Mouse (Mus musculus) heart, postnatal 25 days (tissue): Measurements from ENCODE around the gene Sufu. TPM values are rescaled to one million over a fixed set of nuclear protein-coding genes. Genes with fewer than 3 reads are reported as not detected.

Source experiments
- DNase-seq: peaks from one replicate; pipeline ENCODE4 v3.0.0; 2022; ENCODE audit warnings: low spot score
- intact Hi-C: fragments of 180-260 bp; cut with DNase I; formaldehyde crosslinking; loops from one replicate; pipeline ENCODE4 v1.15.1; 2025
- total RNA-seq, 2 experiments: library from RNA; stranded (reverse); gene quantifications; 2 replicates each; pipeline ENCODE4 v1.2.3; 2021

The Sufu gene
- total RNA-seq, 2 experiments from 2014 or later = 12.0 to 12.6 TPM

DNA sequence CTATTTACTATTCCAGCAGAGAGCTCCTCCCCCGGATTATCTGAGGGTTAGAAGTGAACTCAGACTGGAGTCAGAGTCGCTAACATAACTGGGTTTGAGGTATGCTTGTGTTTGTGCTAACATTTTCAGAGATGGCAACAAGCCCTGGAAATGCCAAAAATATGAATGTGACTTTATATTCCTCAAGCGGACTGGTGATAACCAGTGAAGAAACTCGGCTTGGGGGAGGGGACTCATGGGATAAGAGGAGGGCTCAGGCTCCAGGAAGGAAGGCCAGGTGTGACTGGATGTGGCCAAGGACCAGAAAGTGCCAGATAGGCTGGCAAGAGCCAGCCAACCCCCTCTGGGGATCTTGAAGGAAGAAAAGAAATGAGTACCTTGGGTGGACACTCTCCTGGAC is 85.1 kb downstream of the Sufu start:
- intact Hi-C loops = no loop called here
- DNase-seq = no peak

DNA sequence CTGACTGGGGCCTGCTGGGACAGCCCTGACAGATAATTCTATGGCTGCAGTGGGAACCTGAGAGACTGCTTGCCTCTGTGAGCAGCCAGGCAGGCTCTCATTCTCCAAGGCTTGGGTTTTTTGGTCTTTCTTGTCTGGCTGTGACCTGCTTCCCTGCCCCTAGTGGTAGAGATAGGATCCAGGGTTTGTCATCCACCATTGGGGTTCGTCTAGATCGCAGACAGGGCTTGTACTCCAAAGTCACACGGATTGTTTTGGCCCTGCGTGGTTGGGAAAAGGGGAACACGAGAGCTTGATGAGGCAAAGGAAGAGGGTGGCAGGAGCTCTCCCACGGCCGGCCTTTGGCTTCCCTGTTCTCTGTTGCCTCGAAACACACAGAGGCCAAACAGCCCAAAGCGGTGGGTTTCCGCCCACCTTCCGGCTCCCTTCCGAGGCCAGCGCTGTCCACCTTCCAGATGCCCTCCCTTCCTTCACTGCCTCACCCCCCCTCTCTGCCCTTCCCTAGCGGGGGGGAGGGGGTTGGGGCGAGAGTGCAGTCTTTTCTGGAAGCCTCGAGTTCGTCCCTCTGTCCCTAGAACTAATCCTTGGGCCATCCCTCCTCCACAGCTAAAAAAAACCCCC is 86.3 kb downstream of the Sufu start:
- intact Hi-C loops = no loop called here
- no peak for DNase-seq

DNA sequence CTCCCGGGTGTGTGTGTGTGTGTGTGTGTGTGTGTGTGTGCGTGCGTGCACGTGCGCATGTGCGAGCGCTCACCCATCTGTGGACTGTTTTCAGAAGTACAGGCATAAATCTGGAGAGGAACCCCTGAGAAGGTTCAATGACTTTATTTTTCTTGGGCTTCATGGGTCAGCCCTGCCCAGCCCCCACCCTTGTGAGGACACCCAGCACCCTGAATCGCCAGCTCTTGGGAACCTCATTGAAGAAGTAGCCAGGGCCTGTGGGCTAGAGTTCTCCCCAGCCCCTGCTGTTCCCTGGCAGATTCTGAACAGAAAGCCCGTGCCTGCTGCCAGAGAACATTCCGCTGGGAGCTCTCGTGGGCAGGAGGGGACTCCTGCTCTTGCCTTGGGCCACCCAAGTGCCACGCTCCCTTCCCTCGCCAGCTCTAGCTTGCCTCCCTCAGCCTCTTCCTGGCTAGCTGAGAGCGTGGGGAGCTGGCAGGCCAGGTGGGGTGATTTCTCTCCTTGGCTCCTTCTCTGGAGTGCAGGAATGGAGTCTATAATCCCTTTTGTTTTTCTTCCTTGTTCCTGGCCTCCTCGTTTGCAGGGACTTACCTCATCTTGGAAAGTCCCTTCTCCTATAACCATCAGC is 87.1 kb downstream of the Sufu start:
- intact Hi-C loops = loop anchor here (2.0 kb wide), 1 partner anchor 15 kb away; no protein-coding TSS in a partner anchor
- DNase-seq = no peak

DNA sequence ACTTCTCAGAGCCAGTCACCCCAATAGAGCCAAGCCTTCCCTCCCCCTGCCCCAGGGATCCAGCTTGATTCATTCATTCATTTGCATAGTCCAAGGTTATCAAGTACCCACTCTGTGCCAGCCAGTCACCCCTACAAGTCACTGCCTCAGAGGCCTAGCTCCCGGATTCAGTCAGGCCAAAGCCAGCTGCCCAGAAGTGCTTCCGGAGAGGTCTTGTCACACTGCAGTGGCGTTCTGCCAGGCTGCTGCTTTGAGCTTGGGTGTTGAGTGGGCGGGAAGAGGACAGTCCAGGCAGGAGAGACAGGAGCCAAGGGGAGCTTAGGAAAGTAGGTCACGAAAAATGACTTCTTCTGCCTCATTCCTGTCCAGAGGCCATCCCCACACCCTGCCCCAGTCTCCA is 87.8 kb downstream of the Sufu start:
- intact Hi-C loops = loop anchor here (2.0 kb wide), 1 partner anchor 14 kb away; no protein-coding TSS in a partner anchor
- peak; percentile 74 for DNase-seq

DNA sequence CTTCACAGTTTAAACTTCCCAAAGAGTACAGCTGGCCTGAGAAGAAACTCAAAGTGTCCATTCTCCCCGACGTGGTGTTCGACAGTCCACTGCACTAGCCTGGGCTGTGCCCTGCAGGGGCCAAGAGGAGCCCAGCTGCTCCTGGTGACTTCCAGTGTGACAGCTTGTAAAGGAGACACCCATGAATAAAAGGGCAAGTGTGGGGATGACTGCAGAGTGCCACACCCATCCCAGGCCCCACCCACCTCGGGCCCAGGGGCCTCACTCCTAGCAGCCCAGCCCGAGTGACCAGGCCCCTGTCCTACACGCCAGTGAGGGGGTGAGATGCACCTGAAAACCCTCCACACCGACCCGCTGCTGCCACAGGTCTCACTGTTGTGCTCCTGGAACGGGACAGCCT is 89.2 kb downstream of the Sufu start:
- DNase-seq = no peak
- intact Hi-C loops = loop anchor here (2.0 kb wide), 1 partner anchor 13 kb away; no protein-coding TSS in a partner anchor

DNA sequence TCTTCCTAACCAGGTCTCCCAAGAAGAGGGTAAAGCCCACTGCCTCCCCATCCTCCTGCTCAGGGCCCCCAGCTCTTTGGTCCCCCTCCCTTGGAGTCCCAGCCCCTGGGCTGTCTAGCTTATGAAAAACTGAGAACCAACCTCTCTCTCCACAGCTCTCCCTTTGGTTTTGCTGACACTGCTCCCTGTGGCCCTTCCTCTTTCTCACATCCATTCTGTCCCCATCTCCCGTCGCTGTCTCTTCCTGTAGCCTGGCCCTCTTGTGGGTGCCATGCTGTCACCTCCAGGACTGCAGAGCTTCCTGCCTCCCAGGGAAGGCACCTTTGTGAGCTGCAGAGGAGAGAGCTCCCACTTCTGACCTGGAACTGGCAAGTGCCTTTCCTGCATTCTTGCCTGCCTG is 90.0 kb downstream of the Sufu start:
- DNase-seq = no peak
- intact Hi-C loops = no loop called here

DNA sequence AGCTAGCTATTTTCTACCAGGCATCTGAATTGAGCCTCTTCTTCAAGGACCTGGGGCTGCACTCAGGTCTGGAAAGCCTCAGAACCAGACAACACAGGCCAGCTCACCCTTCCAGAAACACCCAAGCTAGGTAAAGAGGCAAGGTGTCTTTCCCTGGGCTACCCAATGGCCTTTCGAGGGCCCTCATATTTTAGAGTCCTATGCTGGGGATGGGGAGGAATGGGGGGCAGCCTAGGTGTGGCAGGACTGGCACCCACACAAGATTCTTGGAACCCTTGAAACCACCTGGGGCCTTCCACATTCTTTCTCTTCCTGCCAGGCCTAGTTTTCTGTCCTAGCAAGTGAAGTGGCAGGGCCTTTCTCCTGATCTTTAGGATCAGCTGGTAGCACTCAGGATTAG is 92.8 kb downstream of the Sufu start:
- intact Hi-C loops = no loop called here

DNA sequence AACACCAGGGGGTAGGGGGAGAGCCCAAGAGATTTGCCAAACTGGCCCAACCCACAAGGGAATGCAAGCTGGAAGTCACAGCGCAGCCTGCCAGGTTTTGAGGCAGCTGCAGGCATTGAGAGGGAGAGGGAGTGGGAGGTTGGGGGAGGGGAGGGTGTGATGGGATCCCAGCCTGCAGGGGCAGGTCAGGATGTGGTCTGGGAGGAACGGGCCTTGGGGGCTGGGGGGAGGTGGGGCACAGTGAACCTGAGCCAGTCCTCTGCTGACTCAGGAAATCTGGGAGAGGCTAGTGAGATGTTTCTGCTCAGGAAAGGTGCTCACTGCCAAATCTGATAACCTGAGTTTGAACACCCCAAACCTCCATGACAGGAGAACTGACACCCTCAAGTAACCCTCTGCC is 93.9 kb downstream of the Sufu start:
- intact Hi-C loops = no loop called here
- no peak for DNase-seq

More for the DNA sequence above, 92.8 kb downstream of the Sufu start:
- DNase-seq = no peak

DNA sequence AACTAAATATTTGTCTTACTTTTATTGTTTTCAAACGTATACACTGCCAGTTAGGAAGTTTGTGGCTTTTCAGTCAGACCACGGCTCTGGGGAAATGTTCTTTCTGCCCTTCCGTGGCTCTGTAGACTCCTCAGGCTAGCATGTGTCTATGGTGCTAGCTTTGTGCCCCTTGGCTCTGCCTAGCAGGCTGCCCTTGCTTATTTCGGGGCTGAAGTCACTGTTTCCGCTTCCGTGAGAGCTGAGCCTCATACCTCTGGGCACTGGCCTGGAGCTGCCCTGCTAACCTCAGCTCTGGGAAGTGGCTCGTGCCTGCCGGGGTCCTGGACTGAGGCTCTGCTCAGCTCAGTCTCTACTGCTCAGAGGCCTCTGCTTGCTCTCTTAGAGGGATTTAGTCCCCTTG is 98.4 kb downstream of the Sufu start:
- no peak for DNase-seq
- intact Hi-C loops = no loop called here

DNA sequence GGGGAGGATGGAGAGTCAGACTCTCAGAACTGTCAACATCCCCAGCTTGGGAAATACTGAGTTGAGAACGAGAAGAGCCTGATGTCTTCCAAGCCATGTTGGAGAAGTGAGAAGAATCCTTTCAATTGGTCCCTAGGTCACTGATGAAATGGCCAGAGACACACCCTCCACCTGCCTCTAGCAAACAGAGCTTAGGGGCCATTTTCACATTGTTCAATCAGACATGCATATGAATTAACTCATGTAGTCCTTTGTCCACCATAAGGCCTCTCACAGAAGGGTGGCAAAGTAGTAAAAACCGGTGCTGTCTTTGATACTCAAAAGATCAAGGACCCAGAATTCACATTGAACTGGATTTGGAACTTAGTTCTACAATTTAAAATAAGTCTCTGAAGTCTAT is 100.5 kb downstream of the Sufu start:
- no peak for DNase-seq
- intact Hi-C loops = no loop called here

DNA sequence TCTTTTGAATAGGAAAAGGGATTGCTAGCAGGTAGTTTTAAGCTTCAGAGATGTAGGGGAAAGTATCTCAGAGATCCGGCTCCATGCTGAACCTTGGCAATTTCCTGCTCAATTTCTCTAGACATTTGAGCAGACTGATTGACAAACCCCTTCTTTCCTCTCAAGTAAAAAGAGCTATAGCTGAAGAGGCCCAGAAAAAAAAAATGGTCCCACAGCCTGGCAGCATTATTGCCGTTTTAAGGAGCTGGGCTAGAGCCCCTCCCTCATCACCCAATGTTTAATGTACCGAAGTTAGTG is 102.8 kb downstream of the Sufu start:
- intact Hi-C loops = loop anchor here (2.0 kb wide), 1 partner anchor 15 kb away; no protein-coding TSS in a partner anchor

DNA sequence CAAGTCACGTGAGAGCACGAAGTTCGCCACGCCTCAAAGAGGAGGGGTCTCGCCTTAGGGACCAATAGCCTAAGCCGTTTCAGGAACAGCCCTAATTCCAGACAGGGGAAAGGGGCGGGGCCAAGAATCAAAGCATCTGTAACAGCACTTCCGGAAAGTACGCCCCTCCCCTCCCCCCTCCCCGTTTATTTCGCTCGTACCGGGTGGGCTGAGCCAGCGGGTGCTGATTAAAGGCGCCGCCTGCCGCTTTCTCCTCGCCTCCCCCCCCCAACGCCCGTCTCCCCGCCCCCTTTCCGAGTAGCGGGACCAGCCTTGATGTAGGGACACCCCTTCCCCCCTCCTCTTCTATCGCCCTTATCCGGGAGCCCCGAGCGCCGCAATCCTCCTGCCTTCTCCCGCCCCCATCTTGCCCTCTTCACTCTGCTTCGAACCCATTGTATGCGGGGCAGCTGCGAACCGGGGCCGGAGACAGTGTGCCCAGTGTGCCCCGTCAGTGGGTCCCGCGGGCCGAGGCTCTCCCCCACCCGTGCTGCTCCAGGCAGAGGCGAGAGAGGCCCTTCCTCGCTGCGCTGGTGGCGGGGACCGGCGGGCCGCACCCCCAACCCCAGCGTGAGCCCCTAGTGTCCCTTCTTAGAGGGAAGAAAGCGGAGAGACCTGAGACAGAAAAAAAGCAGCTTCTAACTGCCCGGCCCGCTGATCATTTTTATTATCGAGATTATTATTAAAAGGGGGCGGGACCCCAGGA is 103.3 kb downstream of the Sufu start:
- DNase-seq = peak; percentile 93
- intact Hi-C loops = loop anchor here (2.0 to 5.0 kb wide), 3 partner anchors 15 to 103 kb away; partner anchors contain the start of genes Actr1a and Sufu

More for the DNA sequence above, 102.8 kb downstream of the Sufu start:
- no peak for DNase-seq

DNA sequence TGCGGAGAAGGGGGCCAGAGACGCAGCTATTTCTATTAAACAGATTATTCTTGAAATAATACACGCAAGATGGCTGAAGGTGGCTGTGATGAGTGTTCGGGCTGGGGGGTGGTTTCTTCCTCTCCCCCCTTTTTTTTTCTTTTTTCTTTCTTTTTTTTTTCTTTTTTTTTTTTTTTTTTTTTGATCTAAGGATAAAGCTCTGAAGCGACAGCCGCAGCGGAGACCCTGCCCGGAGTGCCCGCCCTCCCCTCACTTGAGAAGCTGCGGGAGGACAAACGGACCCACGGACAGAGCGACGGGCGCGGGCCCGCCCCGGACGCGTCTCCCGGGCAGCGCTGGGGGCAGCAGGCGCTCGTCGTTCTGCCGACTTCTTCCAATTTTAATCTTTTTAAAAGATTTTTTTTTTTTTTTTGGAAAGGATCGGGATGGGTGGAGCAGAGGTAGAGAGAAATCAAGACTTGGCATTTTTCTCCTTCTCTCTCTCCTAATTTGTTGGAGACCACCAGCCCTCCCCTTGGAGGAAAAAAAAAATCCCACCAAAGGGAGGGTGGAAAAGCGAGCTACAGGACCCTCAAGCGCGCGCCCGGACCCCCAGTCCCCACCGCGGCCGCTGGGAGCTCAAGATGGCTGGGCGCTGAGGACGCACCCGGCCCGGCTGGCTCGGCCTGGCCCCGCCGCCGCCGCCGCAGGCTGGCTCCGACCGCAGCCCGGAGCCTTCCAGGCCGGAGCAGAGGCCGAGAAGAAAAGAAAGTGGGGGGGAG is 104.1 kb downstream of the Sufu start:
- DNase-seq = no peak
- intact Hi-C loops = loop anchor here (2.0 to 5.0 kb wide), 2 partner anchors 46 to 103 kb away; partner anchors contain the start of genes Actr1a and Sufu

DNA sequence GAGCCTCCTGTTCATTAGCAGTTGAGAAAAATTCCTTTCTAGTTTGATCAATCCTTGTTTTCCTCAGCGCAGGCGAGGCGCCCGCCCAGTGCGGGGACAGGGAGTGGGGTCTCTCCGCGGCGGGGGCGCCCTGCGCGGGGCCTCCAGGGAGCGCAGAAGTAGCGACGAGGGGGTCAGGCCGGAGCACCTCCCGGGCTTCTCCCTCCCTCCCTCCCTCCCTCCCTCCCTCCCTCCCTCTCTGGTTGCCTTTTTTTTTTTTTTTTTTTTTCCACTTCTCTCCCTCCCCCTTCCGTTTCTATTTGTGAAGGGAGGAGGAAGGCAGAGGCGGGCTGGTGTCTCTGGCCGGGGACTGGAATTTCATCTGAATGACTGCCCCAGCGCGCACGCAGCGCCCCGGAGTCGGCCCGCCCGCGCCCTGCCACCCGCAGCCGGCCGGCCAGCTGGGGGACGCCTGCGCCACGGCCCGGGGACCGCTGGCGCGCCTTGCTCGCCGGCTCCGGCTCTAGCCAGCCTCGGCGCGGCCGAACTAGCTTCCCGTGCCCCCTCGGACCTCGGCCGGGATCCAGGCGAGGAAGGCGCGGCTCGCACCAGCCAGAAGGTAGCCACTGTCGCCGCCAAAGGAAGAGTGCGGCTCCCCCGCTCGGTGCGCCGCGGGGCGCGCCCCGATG is 104.8 kb downstream of the Sufu start, which contains the start of gene Trim8:
TSS of gene Trim8 (plus strand) at position 302 of the 668 bp plus-strand sequence.
- peak; percentile 79 for DNase-seq
- intact Hi-C loops = loop anchor here (2.0 to 5.0 kb wide), 2 partner anchors 47 to 104 kb away; partner anchors contain the start of genes Actr1a and Sufu

DNA sequence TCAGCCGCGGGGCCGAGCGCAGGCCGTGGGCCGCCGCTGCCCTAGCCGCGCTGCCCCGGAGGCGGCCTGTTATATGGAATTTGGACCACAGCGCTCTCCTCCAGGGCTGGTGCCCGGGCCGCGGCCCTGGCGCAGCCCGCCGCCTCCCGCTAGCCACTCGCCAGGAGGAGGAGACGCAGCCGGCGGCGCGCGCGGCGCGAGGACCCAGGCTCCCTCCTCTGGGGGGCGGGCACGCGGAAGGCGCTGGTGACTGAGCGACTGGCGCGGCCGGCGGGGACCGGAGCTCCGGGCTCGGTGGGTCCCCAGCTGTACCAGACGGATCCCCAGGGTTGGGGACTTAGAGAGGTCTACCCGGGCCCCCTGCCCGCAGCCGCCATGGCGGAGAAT is 105.4 kb downstream of the Sufu start:
- peak; percentile 73 for DNase-seq
- intact Hi-C loops = loop anchor here (5.0 kb wide), 1 partner anchor 105 kb away; the partner anchor contains the start of genes Actr1a and Sufu

DNA sequence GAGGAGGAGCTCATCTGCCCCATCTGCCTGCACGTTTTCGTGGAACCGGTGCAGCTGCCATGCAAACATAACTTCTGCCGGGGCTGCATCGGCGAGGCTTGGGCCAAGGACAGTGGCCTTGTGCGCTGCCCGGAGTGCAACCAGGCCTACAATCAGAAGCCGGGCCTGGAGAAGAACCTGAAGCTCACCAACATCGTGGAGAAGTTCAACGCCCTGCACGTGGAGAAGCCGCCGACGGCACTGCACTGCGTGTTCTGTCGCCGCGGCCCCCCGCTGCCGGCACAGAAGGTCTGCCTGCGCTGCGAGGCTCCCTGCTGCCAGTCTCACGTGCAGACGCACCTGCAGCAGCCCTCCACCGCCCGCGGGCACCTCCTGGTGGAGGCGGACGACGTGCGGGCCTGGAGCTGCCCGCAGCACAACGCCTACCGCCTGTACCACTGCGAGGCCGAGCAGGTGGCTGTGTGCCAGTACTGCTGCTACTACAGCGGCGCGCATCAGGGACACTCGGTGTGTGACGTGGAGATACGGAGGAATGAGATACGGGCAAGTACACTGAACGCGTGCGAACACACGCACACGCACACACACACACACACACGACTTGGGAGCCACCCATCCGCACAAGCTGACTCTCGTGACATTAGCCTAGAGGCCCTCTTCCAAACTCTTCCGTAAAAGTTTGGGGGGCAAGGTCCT is 105.9 kb downstream of the Sufu start:
- intact Hi-C loops = loop anchor here (5.0 kb wide), 1 partner anchor 105 kb away; the partner anchor contains the start of genes Actr1a and Sufu
- DNase-seq = no peak

DNA sequence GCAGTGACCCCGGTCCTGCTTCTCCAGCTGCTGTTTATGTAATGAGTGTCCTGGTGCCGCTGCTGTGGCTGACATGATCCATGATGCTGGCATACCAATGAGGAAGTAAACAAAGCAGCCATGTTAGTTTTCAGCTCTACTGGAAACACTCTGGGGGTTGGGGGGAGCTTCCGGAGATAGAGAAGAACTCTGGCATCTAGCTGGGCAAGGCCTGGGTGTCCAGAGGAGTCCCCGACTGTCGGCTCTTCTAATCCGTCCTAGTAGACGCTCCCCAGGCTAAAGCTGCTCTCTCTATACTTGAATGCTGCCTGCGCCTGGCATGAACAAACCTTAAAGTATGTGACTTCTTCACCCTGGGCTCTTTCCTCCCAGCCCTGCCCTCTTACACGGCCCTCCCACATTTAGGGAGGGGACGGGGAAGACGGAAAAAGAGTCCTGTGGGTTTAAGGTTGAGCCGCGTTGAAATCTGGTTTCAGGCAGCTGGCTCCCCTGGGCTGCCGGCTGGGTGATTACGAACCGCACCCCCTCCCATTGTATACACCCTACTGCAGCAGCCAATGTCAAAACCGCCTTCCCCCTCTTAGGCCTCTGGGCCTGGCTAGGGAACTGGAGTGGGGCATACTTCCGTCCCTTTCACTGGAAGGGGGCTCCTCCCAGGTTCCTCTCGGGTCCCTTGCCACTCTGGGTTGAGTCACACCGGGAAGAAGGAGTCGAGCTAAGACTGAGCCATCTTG is 106.8 kb downstream of the Sufu start:
- intact Hi-C loops = loop anchor here (5.0 kb wide), 1 partner anchor 106 kb away; the partner anchor contains the start of genes Actr1a and Sufu

DNA sequence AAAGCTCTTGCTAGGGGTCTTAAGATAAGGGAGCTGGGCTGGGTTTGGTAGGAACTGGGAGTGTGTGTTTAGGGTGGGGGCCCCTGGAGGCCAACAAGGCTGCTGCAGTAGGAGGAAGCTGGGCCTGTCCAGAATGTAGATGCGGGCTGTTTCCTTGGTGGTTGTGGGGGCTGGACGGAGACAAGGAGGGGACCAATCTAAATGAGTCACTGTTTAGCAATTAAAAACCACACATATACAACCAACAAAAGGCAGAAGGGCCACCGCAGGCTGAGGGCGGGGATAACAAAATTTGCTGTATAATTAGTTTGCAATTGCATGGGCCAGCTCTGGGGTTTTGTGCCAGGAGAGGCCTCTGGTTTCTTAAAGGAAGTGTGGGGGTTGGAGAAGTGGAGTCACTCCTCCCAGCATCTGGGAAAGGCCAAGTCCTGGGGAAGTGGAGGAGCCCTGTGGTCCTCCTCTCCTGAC is 107.4 kb downstream of the Sufu start:
- intact Hi-C loops = loop anchor here (5.0 kb wide), 1 partner anchor 107 kb away; the partner anchor contains the start of genes Actr1a and Sufu
- peak; percentile 58 for DNase-seq

More for the DNA sequence above, 106.8 kb downstream of the Sufu start:
- peak; percentile 78 for DNase-seq
